Mouse (Mus musculus) Patski (cell line): ENCODE results near the gene Slco2a1. TPM values are rescaled to one million over a fixed set of nuclear protein-coding genes. Genes with fewer than 3 reads are reported as not detected.

ENCODE experiments used
- ATAC-seq: fragments of 100-300 bp; one replicate; pipeline ENCODE4 v1.8.0; 2021
- CTCF ChIA-PET: fragments of 350-600 bp; sonication (Branson Sonifier 250); formaldehyde crosslinking; loops from one replicate; lab custom pipeline; 2022; ENCODE audit warnings: inconsistent platforms; lab: Charles Lee
- POLR2A ChIA-PET: fragments of 350-600 bp; sonication (Branson Sonifier 250); formaldehyde crosslinking; loops from one replicate; lab custom pipeline; 2022; ENCODE audit warnings: antibody characterized with exemption, inconsistent platforms; lab: Charles Lee
- DNase-seq: peaks from one replicate; pipeline ENCODE4 v3.0.0-alpha.2; 2011; ENCODE audit warnings: low read depth, low spot score
- H3K27me3 ChIP-seq: fragments of 371-371 bp; one replicate; pipeline ENCODE4 v1.5.1; 2021
- CTCF ChIP-seq: fragments of 100-300 bp; IDR thresholded peaks from one replicate; pipeline ENCODE4 v1.5.1; 2021
- in situ Hi-C: fragments of 300-500 bp; cut with MboI; formaldehyde crosslinking; loops from 3 replicates; pipeline ENCODE4 v1.11.1; 2018; ENCODE audit warnings: low pct_unique_long_range_greater_than_20kb, mixed read lengths
- polyA plus RNA-seq: library from polyadenylated mRNA; unstranded; gene quantifications from one replicate; pipeline ENCODE4 v1.2.3, GENCODE M21; 2021

The Slco2a1 gene
- polyA plus RNA-seq, 1 experiment from 2014 or later: 14.9 TPM

- no peak for TF ChIP-seq CTCF
- in situ Hi-C loops: no loop called here
- ChIA-PET POLR2A (no interaction called here), CTCF (no interaction called here)
- no peaks in the 10 kb centered on the region for H3K27me3 ChIP-seq
- no peak for DNase-seq
- no peak for ATAC-seq
Observed at GRCm38 (mm10) chr9:103056164-103056563, 67.7 kb downstream of the Slco2a1 start.

- in situ Hi-C loops: no loop called here
- DNase-seq (no peak), ATAC-seq (no peak)
- ChIA-PET CTCF (interaction anchor here (1.7 kb wide), 1 partner anchor 13 kb away, joined by 4 read pairs; no protein-coding TSS in a partner anchor), POLR2A (no interaction called here)
- H3K27me3 ChIP-seq: no peaks in the 10 kb centered on the region
- no peak for TF ChIP-seq CTCF
Observed at GRCm38 (mm10) chr9:103060551-103060950, 72.0 kb downstream of the Slco2a1 start.

DNA sequence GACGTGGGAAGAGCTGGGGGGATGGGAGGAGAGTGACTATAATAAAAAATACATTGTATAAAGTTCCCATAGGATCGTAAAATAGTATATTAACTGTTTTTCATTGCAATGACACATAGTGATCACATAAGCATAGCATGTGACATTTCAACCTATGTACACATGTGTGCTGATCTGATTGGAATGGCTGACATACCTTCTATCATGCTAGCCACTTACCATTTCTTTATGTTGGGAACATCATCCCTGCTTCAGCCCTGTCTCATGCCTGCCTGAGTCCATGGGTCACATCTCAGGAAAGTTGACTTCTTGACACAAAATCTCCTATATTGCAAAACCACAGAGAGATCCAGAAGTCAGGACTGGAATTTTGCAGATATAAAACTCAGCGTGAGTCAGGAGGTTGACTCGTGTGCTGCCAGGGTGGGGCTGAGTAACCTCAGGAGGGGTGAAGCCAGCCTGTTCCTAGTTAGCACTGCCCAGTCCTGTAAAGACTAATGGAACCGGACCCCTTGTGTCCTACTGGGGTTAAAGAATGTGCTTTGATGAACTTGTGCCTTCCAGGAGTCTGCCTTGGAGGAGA is 73.0 kb downstream of the Slco2a1 start:
- in situ Hi-C loops: no loop called here
- no peaks in the 10 kb centered on the region for H3K27me3 ChIP-seq
- peak; percentile 34 for DNase-seq
- POLR2A ChIA-PET: no interaction called here
- CTCF ChIA-PET: no interaction called here
- peak; percentile 74 for ATAC-seq
- no peak for TF ChIP-seq CTCF

DNA sequence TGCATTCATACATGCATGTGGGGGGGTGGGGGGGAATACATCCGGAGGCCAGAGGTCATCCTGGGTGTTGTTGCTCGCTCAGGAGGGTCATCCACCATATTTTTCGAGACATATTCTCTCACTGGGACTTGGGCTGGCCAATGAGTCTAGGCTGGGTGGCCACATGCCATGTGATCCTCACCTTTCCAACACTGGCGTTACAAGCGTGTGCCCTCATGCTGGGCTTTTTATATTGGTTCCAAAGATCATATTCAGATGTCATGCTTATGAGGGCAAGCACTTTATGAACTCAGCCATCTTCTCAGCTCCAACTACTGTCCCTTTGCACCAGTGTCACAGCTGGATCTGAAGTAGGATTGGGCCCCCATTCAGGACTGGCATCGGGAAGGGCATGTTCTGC is 75.1 kb downstream of the Slco2a1 start:
- no peak for DNase-seq
- in situ Hi-C loops: no loop called here
- no peak for TF ChIP-seq CTCF
- ATAC-seq: no peak
- H3K27me3 ChIP-seq: no peaks in the 10 kb centered on the region
- CTCF ChIA-PET: no interaction called here
- POLR2A ChIA-PET: no interaction called here

GRCm38 (mm10) chr9:103066845-103067244 is 78.3 kb downstream of the Slco2a1 start:
- ChIA-PET POLR2A (interaction anchor here (0.7 kb wide), 1 partner anchor 9 kb away, joined by 4 read pairs; no protein-coding TSS in a partner anchor), CTCF (no interaction called here)
- in situ Hi-C loops: no loop called here
- no peak for DNase-seq
- H3K27me3 ChIP-seq: no peaks in the 10 kb centered on the region
- ATAC-seq: no peak
- no peak for TF ChIP-seq CTCF

DNA sequence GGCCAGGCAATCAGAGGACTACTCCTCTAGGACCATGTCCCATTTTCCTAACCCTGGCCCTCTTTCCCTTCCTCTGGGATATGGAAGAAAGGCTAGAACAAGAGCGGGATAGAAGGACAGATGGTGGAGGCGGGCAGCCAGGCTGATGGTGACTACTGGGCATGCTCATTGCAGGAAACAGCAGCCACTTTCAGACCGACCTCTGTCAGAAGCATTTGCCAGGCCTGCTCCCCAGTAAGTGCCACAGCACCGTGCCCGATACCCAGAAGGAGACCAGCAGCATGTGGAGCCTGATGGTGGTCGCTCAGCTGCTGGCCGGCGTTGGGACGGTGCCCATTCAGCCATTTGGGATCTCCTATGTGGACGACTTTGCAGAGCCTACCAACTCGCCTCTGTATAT is 79.1 kb downstream of the Slco2a1 start:
- in situ Hi-C loops: no loop called here
- no peak for ATAC-seq
- H3K27me3 ChIP-seq: no peaks in the 10 kb centered on the region
- no peak for TF ChIP-seq CTCF
- ChIA-PET CTCF (interaction anchor here (1.1 kb wide), 1 partner anchor 16 kb away, joined by 3 read pairs; no protein-coding TSS in a partner anchor), POLR2A (no interaction called here)
- no peak for DNase-seq

GRCm38 (mm10) chr9:103068769-103069168 is 80.3 kb downstream of the Slco2a1 start:
- DNase-seq (no peak), ATAC-seq (no peak)
- TF ChIP-seq CTCF: no peak
- in situ Hi-C loops: no loop called here
- H3K27me3 ChIP-seq: no peaks in the 10 kb centered on the region
- CTCF ChIA-PET: interaction anchor here (1.1 kb wide), 1 partner anchor 14 kb away, joined by 3 read pairs; no protein-coding TSS in a partner anchor
- POLR2A ChIA-PET: no interaction called here

DNA sequence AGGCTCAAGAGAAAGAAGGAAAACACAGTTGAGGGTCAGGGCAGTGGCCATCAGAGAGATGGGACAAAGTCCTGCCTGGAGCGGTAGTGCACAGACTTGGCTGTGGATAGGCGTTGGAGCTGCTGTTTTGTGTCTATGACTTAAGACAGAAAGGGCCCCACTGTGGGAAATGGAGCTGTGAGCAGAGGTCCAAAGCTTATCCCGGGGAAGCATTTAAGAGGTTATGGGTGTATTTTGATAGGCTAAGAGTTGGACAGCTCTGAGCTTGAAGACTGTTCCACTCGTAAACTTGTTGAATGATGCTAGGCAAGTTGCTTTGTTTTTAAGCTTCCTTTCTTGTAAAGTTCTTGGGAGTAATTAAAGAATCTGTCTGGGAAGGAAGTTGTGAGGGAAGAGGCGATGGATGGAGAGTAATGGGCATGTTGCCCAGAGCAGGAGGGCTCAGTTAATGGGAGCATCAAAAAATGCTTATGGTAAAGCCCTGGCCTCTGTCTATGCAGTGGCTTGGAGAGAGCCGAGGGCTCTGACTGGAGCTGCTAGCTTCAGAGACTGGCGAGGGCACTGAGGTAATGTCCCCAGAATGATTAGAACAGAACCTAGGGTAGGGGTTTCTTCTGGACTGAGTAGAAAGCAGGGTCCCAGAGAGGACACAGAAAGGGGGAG is 83.2 kb downstream of the Slco2a1 start:
- no peaks in the 10 kb centered on the region for H3K27me3 ChIP-seq
- ChIA-PET CTCF (interaction anchor here (0.7 kb wide), 1 partner anchor 13 kb away, joined by 3 read pairs; no protein-coding TSS in a partner anchor), POLR2A (no interaction called here)
- ATAC-seq: no peak
- no peak for TF ChIP-seq CTCF
- in situ Hi-C loops: no loop called here
- no peak for DNase-seq

- ATAC-seq (no peak), DNase-seq (no peak)
- no peaks in the 10 kb centered on the region for H3K27me3 ChIP-seq
- in situ Hi-C loops: no loop called here
- no peak for TF ChIP-seq CTCF
- CTCF ChIA-PET: interaction anchor here (0.7 kb wide), 1 partner anchor 13 kb away, joined by 3 read pairs; no protein-coding TSS in a partner anchor
- POLR2A ChIA-PET: no interaction called here
Observed at GRCm38 (mm10) chr9:103072204-103072599, 83.7 kb downstream of the Slco2a1 start.

GRCm38 (mm10) chr9:103072926-103073515 is 84.5 kb downstream of the Slco2a1 start:
- ChIA-PET CTCF (no interaction called here), POLR2A (no interaction called here)
- DNase-seq: no peak
- no peaks in the 10 kb centered on the region for H3K27me3 ChIP-seq
- peak; percentile 39 for ATAC-seq
- in situ Hi-C loops: no loop called here
- no peak for TF ChIP-seq CTCF
